Mouse (Mus musculus) cerebellum, adult 2 months (tissue): Measurements from ENCODE around the gene Ctsf. TPM values are rescaled to one million over a fixed set of nuclear protein-coding genes. Genes with fewer than 3 reads are reported as not detected.

ENCODE experiments used
- DNase-seq, 2 experiments: peaks; one replicate each; pipeline ENCODE4 v3.0.0; 2021
- H3K27ac ChIP-seq: fragments of 200-500 bp; 2 replicates; pipeline ENCODE4 v1.5.1; 2012; ENCODE audit warnings: low read length, control low read depth, inconsistent platforms; ENCODE audit not compliant: insufficient read depth
- H3K27me3 ChIP-seq: fragments of 200-500 bp; 2 replicates; pipeline ENCODE4 v1.6.1; 2012; ENCODE audit warnings: inconsistent platforms, mild to moderate bottlenecking, low read length, moderate library complexity; ENCODE audit not compliant: control insufficient read depth, insufficient read depth
- H3K4me1 ChIP-seq: fragments of 200-500 bp; 2 replicates; pipeline ENCODE4 v1.6.1; 2011; ENCODE audit warnings: low read length; ENCODE audit not compliant: control insufficient read depth, insufficient read depth
- H3K4me3 ChIP-seq: fragments of 200-500 bp; replicated peaks from 2 replicates; pipeline ENCODE3; 2011; ENCODE audit warnings: mild to moderate bottlenecking, low read depth, low read length, control low read depth; ENCODE audit not compliant: insufficient read depth
- CTCF ChIP-seq: fragments of 200-500 bp; IDR thresholded peaks from 2 replicates; pipeline ENCODE4 v1.5.1; 2011; ENCODE audit warnings: low read depth, mild to moderate bottlenecking, control low read depth, low read length, moderate library complexity, borderline replicate concordance; ENCODE audit not compliant: insufficient read depth
- POLR2A ChIP-seq: fragments of 200-500 bp; IDR thresholded peaks from 2 replicates; pipeline ENCODE4 v1.6.1; 2011; ENCODE audit warnings: low read length, control low read depth, borderline replicate concordance; ENCODE audit not compliant: insufficient read depth
- WGBS: fragments of 180-500 bp; shearing (Covaris S2); methylation state at CpG from one replicate; pipeline ENCODE4 v1.1.7; 2018; 5-methylcytosine and 5-hydroxymethylcytosine counted together
- polyA plus RNA-seq: library from polyadenylated mRNA; depleted of rRNA; stranded (reverse); fragments of >200 nt; gene quantifications from 2 replicates; pipeline ENCODE4 v1.2.3, GENCODE M21; 2012

The Ctsf gene
- polyA plus RNA-seq, 1 experiment: 211 TPM

GRCm38 (mm10) chr19:4817182-4817835, 37.6 kb upstream of the Ctsf start:
- DNase-seq: no peak
- Histone ChIP-seq H3K27ac (no peak overlapping the region), H3K27me3 (no peaks in the 10 kb centered on the region), H3K4me3 (no peak overlapping the region), H3K4me1 (no peaks in the 10 kb centered on the region)
- 78% methylated on average over 1 of the region's 1 CpGs for WGBS
- TF ChIP-seq POLR2A (no peak), CTCF (no peak)

GRCm38 (mm10) chr19:4820678-4821303, 34.1 kb upstream of the Ctsf start:
- H3K4me1 ChIP-seq: no peaks in the 10 kb centered on the region
- TF ChIP-seq CTCF: no peak
- TF ChIP-seq POLR2A: no peak
- no peak overlapping the region for H3K27ac ChIP-seq
- DNase-seq: peak; percentile 51 to 67
- no peak overlapping the region for H3K4me3 ChIP-seq
- no peaks in the 10 kb centered on the region for H3K27me3 ChIP-seq
- whole genome bisulfite sequencing: 13% methylated on average over 5 of the region's 5 CpGs

- no peak for TF ChIP-seq POLR2A
- no peak for TF ChIP-seq CTCF
- Histone ChIP-seq H3K4me1 (peaks cover 6% of the 10 kb centered on the region), H3K27ac (no peak overlapping the region), H3K27me3 (no peaks in the 10 kb centered on the region), H3K4me3 (no peak overlapping the region)
- 53% methylated on average over 16 of the region's 16 CpGs for WGBS
- no peak for DNase-seq
These were observed 26.4 kb upstream of the Ctsf start for GRCm38 (mm10) chr19:4828444-4829114.

- DNase-seq: peak; percentile 86
- Histone ChIP-seq H3K4me1 (peaks cover 6% of the 10 kb centered on the region), H3K4me3 (no peak overlapping the region), H3K27ac (no peak overlapping the region), H3K27me3 (no peaks in the 10 kb centered on the region)
- WGBS: 4% methylated on average over 7 of the region's 7 CpGs
- no peak for TF ChIP-seq CTCF
- TF ChIP-seq POLR2A: no peak
These were observed 25.8 kb upstream of the Ctsf start for GRCm38 (mm10) chr19:4829156-4829555.

GRCm38 (mm10) chr19:4833977-4834376, 21.0 kb upstream of the Ctsf start:
- Histone ChIP-seq H3K27me3 (no peaks in the 10 kb centered on the region), H3K4me3 (no peak overlapping the region), H3K4me1 (peaks cover 6% of the 10 kb centered on the region), H3K27ac (no peak overlapping the region)
- WGBS: 62% methylated on average over 8 of the region's 8 CpGs
- DNase-seq: no peak
- TF ChIP-seq POLR2A (no peak), CTCF (no peak)

- H3K27me3 ChIP-seq: no peaks in the 10 kb centered on the region
- H3K4me1 ChIP-seq: 0 out of 2 replicates have a peak, but pooled peaks cover 3% of the 10 kb centered on the region
- no peak overlapping the region for H3K27ac ChIP-seq
- DNase-seq: no peak
- H3K4me3 ChIP-seq: no peak overlapping the region
- no peak for TF ChIP-seq POLR2A
- no peak for TF ChIP-seq CTCF
- WGBS: 66% methylated on average over 2 of the region's 2 CpGs
These were observed 18.8 kb upstream of the Ctsf start for GRCm38 (mm10) chr19:4836096-4836495.

GRCm38 (mm10) chr19:4837049-4837448, 17.9 kb upstream of the Ctsf start:
- Histone ChIP-seq H3K4me1 (0 out of 2 replicates have a peak, but pooled peaks cover 3% of the 10 kb centered on the region), H3K27me3 (no peaks in the 10 kb centered on the region), H3K27ac (no peak overlapping the region), H3K4me3 (no peak overlapping the region)
- 63% methylated on average over 6 of the region's 6 CpGs for WGBS
- TF ChIP-seq CTCF (no peak), POLR2A (no peak)
- DNase-seq: no peak

GRCm38 (mm10) chr19:4838526-4839140, 16.3 kb upstream of the Ctsf start:
- no peak for DNase-seq
- peak overlapping the region; percentile 92 for H3K4me3 ChIP-seq
- WGBS: 24% methylated on average over 10 of the region's 10 CpGs
- no peak overlapping the region for H3K27ac ChIP-seq
- H3K4me1 ChIP-seq: 0 out of 2 replicates have a peak, but pooled peaks cover 3% of the 10 kb centered on the region
- no peaks in the 10 kb centered on the region for H3K27me3 ChIP-seq
- TF ChIP-seq CTCF (no peak), POLR2A (no peak)
